Mouse (Mus musculus): Measurements from ENCODE around the gene Tmem163.
A peak's percentile ranks its signal among the peaks of the same experiment; 100 is the strongest.

Tmem163 gene

DNA sequence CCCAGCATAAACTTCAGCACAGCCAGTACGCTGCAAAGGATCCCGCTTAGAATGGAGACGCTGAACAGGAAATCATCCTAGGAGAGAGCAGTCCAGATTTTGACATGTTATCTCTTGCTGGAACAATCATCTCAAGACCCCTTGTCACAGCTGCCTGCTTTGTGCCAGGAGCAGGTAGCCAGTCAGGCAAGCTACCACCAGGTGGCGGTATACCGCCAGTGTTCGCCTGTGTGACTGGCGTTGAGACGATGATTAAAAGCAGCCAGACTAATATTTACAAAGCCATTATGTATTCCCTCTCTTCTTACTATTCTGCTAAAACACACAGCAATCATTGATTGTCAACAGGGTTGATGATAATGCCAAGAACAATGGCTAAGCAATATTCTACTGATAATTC lies 179.1 kb downstream of the Tmem163 start:
- peak; percentile 86 for DNase-seq (ENCODE audit: low read depth, low spot score)

DNA sequence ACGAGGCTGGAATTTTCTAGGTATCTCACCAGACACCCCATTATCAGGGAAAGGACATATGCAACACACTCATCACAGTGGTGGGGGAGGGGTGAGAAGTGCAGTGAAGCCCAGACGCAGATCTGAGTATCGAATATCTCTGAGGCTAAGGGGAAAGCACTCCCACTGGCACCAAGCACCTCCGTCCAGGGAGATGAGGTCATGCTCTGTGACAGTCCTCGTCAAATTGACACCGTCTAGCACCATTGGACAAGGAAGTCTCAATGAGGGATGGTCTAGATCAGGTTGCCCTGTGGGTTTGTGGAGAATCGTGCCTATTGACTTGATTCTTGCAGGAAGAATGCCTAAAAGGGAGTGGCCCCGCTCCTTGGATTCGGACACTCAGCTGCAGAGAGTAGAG lies 180.6 kb downstream of the Tmem163 start:
- DNase-seq (ENCODE audit: low read depth, low spot score): no peak

DNA sequence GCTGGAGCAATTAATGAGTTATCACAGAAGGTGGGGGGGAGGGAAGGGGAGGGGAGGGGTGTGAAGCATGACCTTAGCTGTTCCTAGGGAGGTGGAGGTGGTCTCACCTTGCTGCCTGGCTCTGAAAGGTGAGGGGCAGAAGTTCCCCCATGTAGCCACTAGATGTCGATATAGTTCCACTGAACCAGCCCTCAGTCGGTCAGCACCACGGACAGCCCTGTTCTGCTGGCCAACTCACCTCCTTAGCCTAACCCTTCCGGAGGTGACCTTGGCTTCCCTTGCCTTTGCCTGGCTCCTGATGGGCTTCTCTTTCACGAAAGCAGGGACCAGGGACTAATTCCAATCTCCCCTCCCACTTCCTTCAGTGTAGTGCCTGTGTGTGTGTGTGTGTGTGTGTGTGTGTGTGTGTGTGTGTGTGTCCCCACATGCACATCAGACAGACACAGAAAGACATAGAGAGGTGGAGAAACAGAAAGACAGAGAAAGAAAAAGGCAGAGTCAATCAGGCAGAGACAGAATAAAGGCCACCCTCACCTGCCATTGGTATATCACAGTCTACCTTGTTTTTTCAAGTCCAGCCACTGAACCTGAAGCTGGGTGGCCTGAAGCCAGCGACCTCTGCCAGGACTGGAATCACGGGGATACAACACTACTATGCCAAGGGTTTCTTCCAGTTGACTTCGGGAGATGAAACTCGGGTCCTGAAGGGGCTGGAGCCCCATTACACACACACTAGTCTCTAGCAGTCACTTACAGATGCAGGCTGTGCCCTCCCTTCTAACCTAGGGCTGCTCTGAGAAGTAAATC lies 182.4 kb downstream of the Tmem163 start:
- DNase-seq (ENCODE audit: low read depth, low spot score): peak; percentile 80

DNA sequence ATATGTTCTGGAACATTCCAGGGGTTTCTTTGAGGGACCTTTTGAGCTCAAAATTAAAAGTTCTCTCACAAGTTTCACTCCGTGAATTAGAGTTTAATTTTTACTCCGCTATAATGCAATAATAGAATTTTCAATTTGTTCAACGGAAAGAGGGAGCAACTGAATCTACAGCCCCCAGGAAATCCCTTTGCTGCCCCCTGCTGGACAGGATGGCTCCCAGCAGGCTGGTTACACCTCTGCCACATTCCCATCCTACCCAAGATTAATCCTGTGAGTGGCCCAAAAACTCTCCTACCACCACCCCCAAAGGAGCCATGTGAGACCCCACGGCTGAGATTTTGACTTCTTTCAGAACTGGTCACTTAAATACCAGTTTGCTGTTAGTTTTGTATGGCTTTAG lies 192.2 kb downstream of the Tmem163 start:
- DNase-seq (ENCODE audit: low read depth, low spot score): peak; percentile 59

DNA sequence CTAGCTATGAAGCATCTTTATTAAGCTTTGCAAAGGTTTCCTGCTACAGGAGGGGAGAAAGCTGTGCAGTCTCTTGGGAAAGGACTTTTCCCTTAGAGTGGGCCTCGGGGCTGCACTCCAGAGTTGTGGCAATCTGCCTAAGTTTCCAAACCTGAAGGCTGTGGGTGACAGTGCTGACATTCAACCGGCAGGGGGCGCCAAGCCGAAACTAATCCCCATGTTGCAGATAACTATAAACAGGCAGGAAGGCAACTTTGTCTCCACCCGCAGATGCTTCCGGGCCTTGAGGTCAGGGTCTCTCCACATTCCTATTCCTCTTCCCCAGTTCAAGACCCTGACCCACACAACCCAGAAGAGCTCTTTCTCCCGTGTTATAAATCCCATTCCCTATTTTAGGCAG lies 194.5 kb downstream of the Tmem163 start:
- peak; percentile 62 for DNase-seq (ENCODE audit: low read depth, low spot score)

DNA sequence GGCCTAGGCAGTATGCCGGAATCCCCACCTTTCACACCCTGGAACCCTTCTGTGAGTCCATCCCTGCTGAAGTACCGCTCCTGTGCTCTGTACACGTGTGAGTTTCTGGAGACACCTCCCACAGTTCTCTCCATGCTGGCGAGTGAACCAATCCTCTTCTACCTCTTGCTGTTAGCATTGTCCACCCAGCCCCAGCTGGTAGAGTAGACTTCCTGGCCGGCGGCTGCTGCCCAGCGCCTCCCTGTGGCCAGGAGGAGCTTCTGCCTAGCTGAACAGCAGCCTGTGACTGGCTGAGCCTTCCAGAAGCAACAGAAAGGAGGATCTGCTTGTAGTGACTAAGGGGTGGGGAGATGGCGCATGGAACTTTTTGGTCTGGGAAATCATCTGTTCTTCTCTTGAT lies 195.2 kb downstream of the Tmem163 start:
- no peak for DNase-seq (ENCODE audit: low read depth, low spot score)

DNA sequence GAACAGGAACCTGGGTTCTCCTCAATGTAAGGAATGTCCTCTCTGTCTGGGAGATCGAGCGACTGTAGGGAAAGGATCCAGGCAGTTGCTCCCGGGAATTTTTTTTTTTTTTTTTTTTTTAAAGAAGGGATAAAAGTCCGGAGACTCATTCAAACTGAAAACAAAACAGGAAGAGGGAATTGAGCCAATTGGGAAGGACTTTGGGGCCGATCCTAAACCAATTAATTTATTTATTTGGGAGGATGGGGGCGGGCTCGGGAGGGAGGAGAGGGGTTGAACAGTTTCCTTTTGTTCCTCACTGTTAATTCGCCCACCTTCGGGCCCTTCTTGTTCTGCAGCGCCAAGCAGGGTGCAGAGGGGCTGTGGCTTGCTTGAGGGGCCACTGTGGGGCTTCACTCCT lies 196.4 kb downstream of the Tmem163 start:
- no peak for DNase-seq (ENCODE audit: low read depth, low spot score)

DNA sequence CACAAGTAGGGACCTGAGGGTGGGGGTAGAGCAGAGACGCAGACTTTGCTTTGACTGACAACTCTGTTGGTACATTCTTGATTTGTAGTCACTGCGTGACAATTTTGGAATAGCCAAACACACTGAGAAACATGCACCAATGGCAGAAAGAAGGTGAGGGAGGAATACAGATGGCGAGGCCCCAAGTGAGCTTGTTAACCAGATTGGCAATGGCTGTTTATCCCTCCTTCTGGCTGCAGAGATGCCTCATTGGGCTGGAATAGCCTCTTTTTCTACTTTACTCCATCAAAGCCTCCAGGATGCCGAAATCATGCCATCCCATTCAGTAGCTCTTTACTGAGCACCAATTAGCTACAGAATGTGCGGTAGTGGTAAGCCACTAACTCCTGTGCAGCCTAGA lies 203.6 kb downstream of the Tmem163 start:
- DNase-seq (ENCODE audit: low read depth, low spot score): peak; percentile 27

DNA sequence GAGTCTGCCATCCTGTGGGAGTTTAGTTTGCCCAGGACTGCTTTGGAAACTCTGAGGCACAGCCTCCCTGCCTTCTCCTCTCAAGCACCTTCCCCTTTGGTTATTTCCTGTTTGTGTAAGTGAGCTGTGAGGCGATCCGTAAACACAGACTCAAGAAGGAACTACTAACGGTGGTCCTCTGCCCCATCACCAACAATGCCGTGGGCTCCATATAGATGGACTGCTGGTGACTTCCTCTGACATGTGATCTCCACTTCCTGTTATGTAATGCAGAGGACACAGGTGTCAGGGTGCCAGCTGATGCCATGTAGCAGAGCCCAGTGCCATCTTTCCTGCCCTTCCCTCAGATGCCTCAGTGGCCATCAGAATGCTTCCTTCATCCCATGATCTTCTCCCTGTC lies 209.2 kb downstream of the Tmem163 start:
- DNase-seq (ENCODE audit: low read depth, low spot score): no peak

DNA sequence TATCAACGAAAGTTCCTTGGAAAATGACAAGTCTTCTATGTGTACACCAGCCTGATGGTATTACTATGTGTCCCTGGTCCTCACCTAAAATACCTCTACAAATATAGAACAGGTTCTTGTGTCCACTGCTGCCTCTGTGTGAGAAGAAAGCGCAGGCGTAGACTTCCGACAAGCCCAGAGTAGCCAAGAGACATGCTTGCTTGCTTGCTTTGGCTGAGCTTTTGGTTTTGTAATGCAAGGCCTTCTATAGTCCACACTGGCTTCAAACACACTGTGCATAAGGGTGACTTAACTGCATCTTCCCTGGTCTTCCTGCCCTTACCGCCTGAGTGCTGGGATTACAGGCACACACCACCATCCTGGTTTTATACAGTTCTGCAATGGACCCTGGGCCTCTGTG lies 212.1 kb downstream of the Tmem163 start:
- DNase-seq (ENCODE audit: low read depth, low spot score): no peak

DNA sequence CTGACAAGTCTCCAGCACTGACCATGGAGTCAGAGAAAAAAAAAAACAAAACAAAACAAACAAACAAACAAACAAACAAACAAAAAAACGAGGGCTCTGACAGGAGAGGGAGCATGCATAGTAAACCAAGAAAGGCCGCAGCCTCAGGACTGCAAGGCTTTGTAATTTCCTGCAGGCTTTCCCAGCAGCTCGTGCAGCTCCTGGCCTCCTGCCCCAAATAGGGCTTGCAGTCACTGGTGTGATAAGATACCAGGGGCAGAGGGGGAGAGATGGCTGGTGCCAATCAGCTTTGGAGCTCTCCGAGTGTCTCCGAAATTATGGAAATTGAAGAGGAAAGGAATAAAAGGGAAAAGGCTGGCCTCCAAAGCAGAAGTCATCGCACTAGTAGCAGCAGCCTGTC lies 214.1 kb downstream of the Tmem163 start:
- DNase-seq (ENCODE audit: low read depth, low spot score): no peak

DNA sequence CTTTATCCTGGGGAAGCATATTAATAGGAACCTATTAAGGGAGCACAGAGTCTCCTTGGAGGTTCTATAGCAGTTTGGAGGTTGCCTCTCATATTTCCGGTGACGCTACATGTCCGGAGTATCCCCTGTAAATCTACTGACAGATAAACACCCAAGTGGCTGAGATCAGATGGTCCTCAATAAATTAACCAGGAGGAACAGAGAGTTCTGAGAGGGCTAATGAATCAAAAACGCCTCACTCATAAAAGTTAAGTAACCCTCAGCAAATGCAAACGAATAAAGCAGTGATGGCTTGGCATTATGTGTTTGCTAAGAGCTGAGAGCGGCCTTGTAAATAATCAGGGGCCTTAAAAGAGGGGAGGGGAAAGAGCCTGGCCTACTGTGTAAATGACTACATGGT lies 215.3 kb downstream of the Tmem163 start:
- DNase-seq (ENCODE audit: low read depth, low spot score): no peak

DNA sequence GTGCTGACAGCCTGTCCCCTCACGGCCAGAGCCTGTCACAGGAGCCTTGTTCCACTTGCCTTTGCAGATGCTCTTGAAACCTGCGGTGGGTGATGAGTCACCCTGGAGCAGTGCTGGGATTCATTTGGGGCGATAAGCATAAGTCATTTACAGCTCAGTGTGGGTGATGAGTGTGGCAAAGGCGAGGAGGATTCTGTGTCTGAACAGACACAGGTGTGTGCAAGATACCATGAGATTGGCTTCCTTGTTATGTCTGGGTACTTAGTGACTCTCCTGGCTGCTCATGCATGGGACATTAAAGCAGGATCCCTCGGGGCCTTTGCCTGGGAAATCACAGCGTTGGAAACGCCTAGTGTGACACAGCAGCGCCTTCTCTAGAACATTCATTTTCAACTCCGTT lies 218.3 kb downstream of the Tmem163 start:
- DNase-seq (ENCODE audit: low read depth, low spot score): peak; percentile 79

DNA sequence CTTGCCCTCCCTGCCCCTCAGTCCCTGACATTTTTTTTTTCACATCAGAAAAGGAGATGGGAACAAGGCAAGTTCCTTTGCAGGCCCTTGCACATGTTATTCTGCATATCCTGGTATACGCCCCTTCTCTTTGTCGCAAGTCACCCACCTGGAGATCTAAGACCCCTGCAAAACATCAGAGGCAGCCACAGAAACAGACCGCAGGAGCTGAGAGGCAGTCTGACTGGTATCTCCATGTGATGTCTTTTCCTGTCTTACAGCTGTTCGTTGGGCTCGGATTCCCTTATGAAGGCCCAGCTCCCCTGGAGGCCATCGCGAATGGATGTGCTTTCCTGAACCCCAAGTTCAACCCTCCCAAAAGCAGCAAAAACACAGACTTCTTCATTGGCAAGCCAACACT lies 219.8 kb downstream of the Tmem163 start:
- DNase-seq (ENCODE audit: low read depth, low spot score): no peak

DNA sequence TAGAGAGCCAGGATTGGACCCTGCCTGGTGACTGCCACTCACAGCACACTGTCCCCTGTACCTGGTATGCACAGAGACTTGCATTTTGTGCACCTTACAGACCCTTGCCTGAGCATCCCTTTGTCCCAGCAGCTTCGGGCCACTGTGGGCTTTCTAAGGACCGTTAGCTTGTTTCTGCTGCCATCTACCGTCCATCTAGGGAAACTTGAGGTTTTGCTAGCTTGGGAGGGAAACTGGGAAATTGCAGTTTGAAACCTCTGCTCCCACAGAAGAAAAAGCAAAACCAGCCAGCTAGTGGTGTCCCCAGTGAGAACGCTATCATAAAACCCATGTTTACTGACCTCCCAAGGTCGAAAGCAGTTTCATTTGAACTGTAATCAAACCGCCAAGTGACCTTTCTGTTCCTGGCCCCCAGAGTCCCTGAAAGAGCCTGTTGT lies 220.3 kb downstream of the Tmem163 start:
- peak; percentile 83 for DNase-seq (ENCODE audit: low read depth, low spot score)

DNA sequence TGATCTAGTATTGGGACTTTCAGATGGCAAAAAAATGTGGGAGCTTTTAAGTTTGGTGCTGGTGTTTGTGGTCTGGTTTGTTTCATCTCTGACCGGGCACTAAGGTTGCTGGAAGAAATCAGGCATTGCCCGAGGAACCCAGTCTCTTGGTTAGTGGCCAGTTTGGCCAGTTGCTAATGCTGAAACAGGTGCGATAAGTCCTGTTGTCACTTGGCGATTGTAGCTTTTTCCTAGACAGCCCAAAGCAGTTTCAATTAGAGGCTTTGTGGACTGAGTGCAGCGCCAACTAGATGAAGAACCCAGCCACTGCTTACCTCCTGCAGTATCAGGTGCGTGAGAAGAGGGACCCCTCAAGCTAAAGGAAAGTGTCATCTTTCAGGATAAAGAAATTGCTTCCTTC lies 226.0 kb downstream of the Tmem163 start:
- no peak for DNase-seq (ENCODE audit: low read depth, low spot score)

DNA sequence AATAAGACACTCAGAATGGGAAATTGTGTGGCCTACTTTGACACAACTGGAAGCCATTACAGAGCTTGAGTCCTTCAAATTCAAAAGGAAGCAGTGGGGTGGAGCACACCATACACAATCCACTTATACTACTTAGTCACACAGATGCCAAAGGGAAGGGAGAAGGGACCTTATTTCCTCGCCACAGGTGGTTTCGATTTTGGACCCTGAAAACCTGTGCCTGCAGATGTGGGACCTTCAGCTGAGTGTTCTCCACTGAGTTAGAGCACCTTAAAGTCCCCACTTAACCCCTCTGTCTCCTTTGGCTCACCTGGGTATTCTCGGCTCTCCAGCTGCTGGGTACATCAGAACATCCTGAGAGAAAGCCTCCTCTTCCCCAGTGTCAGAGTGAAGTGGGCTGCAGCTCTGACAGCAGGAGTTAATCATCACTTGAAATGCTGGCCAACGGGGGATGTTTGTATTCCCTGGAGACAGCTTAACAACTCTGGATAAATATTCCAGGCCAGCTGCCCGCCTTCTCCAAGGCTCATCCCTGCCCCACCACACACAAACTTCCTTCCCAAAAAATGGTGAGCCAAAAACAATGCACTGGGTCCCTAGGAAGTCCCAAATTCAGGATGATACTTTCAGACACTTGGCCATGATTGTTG lies 234.4 kb downstream of the Tmem163 start:
- no peak for DNase-seq (ENCODE audit: low read depth, low spot score)

DNA sequence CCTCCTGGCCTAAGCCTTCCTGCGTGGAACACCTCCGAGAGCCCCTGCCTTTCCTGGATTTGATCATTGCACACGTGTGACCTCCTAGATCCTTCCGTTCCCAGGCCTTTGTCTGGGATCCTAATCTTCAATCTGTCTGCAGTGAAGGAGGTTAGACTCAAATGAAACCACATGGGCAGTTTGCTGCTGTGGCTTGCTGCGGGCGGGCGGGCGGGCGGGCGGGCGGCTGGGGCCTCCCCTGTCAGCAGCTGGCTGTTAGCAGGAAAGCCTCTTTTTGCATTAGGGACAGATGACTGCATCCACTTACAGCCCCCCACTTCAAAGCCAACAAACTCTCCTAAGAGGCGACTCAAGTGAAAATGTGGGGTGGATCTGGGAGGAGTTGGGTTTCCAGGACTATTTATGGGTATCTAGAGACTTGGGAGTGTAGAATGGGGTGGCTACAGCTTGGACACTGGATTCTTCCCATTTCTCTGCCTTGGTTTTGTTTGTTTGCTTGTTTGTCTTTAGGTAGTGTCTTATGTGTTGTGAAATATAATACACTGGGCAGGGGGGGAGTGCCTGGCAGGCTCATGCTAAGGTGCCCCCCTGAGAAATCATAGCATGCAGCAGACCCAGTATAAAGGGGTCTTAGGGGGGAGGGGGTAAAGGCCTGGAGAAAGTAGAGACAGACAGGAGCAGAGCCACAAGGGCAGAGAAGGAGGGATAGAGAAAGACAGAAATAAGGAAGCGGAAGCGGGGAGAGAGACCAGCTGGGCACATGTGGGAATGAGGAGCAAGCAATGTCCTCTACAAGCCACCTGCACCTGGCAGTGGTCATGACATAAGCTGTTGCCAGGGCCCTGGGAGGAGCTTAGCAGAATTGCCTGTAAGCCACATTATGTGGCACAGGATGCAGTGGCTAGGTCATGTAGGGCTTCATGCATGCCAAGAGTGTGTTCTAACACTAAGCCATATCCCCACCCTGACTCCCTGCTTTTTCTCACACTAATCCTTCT lies 236.2 kb downstream of the Tmem163 start:
- DNase-seq (ENCODE audit: low read depth, low spot score): no peak

DNA sequence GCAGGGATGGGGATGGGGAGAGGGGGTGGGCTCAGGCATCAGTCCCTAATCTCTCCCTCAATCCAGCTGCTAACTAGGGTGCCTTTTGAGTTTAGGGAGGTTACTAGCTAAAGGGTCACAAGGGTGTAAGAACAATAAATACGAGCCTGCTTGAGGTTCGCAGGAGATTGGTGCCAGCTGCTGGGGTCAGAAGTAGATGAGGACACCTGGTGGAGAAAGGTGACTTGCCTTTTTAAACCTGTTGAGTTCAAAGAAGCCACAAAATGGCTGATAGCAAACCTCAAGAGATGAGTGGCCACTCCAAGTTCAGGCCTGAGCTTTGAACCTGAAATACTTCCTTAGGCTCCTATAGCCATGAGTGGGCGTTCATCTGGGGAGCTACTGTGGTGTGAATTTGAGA lies 237.6 kb downstream of the Tmem163 start:
- no peak for DNase-seq (ENCODE audit: low read depth, low spot score)

DNA sequence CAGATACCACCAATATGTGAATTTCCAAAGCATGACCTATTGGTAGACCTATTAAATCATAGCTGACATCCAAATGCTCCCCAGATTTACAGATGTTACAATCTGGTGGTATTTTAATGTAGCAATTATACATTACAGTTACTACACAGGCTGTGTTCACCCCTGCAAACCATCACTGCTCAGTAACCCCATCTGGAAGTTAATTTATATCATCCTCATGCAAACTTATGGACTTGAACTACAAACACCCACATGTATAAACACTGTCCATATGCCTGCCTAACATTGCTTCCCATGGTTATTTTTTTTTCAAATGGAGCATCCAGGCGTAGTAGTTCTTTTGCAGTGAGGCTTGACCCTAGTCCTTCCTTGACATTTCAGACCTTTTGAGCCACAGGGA lies 238.3 kb downstream of the Tmem163 start:
- no peak for DNase-seq (ENCODE audit: low read depth, low spot score)

DNA sequence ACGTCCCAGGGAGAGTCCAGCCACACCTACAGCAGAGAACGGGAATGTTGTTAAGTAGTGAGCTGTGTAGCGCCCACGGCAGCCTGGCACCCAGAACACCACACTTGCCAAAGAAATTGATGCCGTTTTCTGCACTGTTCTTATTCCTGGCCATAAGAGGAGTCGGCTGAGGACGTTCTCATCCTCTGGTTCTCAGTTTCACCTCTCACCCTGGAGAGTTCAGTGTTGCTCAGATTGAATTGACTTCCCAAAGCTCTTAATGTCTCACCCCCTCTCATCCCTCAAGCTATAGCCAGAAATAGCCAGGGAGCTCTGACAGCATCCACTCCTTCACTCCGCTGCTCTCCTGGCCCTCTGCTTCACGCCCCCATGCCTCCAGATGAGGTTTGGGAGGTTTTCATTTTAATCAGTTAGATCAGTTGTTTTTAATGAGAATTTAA lies 239.9 kb downstream of the Tmem163 start:
- peak; percentile 77 for DNase-seq (ENCODE audit: low read depth, low spot score)

DNA sequence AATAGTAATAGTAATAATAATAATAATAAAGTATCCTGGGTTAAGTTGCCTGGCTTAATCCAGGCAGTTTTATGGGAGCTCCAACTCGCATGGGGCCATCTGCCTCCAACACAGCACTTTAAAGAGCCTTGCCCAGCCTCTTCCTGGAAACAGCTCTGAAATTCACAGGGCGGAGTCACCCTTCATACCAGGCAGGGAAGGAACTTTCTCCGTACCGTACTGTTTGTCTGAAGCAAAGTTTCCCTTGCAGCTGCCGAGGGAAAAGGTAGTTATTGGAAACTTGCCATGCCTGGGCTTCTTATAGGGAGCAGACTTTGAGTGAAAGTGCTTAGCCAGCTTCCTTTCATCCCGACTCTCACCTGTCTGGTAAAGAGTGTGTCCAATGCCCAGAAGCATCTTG lies 242.3 kb downstream of the Tmem163 start:
- no peak for DNase-seq (ENCODE audit: low read depth, low spot score)
